Mouse (Mus musculus): ENCODE results near the gene Olfr31. TPM values are rescaled to one million over a fixed set of nuclear protein-coding genes. Genes with fewer than 3 reads are reported as not detected.

The Olfr31 gene
- polyA plus RNA-seq, 1 experiment = 0.01 TPM

- Histone ChIP-seq H3K4me2 (ENCODE audit: low read depth) (no peak overlapping the region), H3ac (ENCODE audit: control insufficient read depth, insufficient read length) (no peak overlapping the region), H3K79me2 (ENCODE audit: control insufficient read depth, insufficient read depth) (no peaks in the 10 kb centered on the region), H3K27me3 (ENCODE audit: control insufficient read depth, insufficient read depth, insufficient read length) (no peaks in the 10 kb centered on the region), H3K36me3 (ENCODE audit: control insufficient read depth, insufficient read depth) (no peaks in the 10 kb centered on the region), H3K4me3 (no peak overlapping the region)
- no peak for TF ChIP-seq REST (IDR thresholded peaks at IDR 0.05; ENCODE audit: insufficient read depth, insufficient read length)
- no peak for TF ChIP-seq TCF3 (IDR thresholded peaks at IDR 0.05; ENCODE audit: insufficient read length, low read depth)
- TF ChIP-seq POLR2A (IDR thresholded peaks at IDR 0.05; ENCODE audit: insufficient read length, low read depth) = no peak
- TF ChIP-seq SRF (IDR thresholded peaks at IDR 0.05; ENCODE audit: control insufficient read depth, insufficient read length, low read depth) = no peak
- TF ChIP-seq POLR2AphosphoS2 (IDR thresholded peaks at IDR 0.05; ENCODE audit: insufficient read length, low read depth) = no peak
- TF ChIP-seq E2F4 (IDR thresholded peaks at IDR 0.05; ENCODE audit: insufficient read depth) = no peak
- no peak for TF ChIP-seq USF1 (IDR thresholded peaks at IDR 0.05; ENCODE audit: low read depth)
- no peak for TF ChIP-seq MYOD1 (IDR thresholded peaks at IDR 0.05; ENCODE audit: control insufficient read depth in 1 of 3, insufficient read length in 2 of 3, low read depth in 2 of 3)
- TF ChIP-seq MAX (IDR thresholded peaks at IDR 0.05; ENCODE audit: low read depth) = no peak
- no peak for TF ChIP-seq CEBPB (IDR thresholded peaks at IDR 0.05; ENCODE audit: insufficient read depth, poor library complexity, severe bottlenecking)
- no peak for TF ChIP-seq TCF12 (IDR thresholded peaks at IDR 0.05; ENCODE audit: insufficient read depth, poor library complexity, severe bottlenecking)
- TF ChIP-seq MYOG (IDR thresholded peaks at IDR 0.05; ENCODE audit: control insufficient read depth in 1 of 3, insufficient read depth in 1 of 3, insufficient read length in 2 of 3, low read depth in 2 of 3) = no peak
Measured at GRCm38 (mm10) chr14:14354511-14355359, 32.1 kb downstream of the Olfr31 start.

- TF ChIP-seq REST (IDR thresholded peaks at IDR 0.05; ENCODE audit: insufficient read depth, insufficient read length) (no peak), TCF3 (IDR thresholded peaks at IDR 0.05; ENCODE audit: insufficient read length, low read depth) (no peak), USF1 (IDR thresholded peaks at IDR 0.05; ENCODE audit: low read depth) (no peak), MAX (IDR thresholded peaks at IDR 0.05; ENCODE audit: low read depth) (no peak), SRF (IDR thresholded peaks at IDR 0.05; ENCODE audit: control insufficient read depth, insufficient read length, low read depth) (no peak), E2F4 (IDR thresholded peaks at IDR 0.05; ENCODE audit: insufficient read depth) (no peak), POLR2A (IDR thresholded peaks at IDR 0.05; ENCODE audit: insufficient read length, low read depth) (no peak), MYOD1 (IDR thresholded peaks at IDR 0.05; ENCODE audit: control insufficient read depth in 1 of 3, insufficient read length in 2 of 3, low read depth in 2 of 3) (no peak), CEBPB (IDR thresholded peaks at IDR 0.05; ENCODE audit: insufficient read depth, poor library complexity, severe bottlenecking) (no peak), MYOG (IDR thresholded peaks at IDR 0.05; ENCODE audit: control insufficient read depth in 1 of 3, insufficient read depth in 1 of 3, insufficient read length in 2 of 3, low read depth in 2 of 3) (no peak), TCF12 (IDR thresholded peaks at IDR 0.05; ENCODE audit: insufficient read depth, poor library complexity, severe bottlenecking) (no peak), POLR2AphosphoS2 (IDR thresholded peaks at IDR 0.05; ENCODE audit: insufficient read length, low read depth) (no peak)
- Histone ChIP-seq H3K4me2 (ENCODE audit: low read depth) (no peak overlapping the region), H3K27me3 (ENCODE audit: control insufficient read depth, insufficient read depth, insufficient read length) (no peaks in the 10 kb centered on the region), H3K4me3 (no peak overlapping the region), H3K79me2 (ENCODE audit: control insufficient read depth, insufficient read depth) (no peaks in the 10 kb centered on the region), H3ac (ENCODE audit: control insufficient read depth, insufficient read length) (no peak overlapping the region), H3K36me3 (ENCODE audit: control insufficient read depth, insufficient read depth) (no peaks in the 10 kb centered on the region)
Measured at GRCm38 (mm10) chr14:14355360-14355646, 32.7 kb downstream of the Olfr31 start.

Other genes with a start within 250 kb of the Olfr31 start
- 103 TPM for gene Psmd6, start 201.8 kb upstream of the Olfr31 start, polyA plus RNA-seq (2012; fragmentation: generic; extraction: Trizol)
- gene Olfr720, start 136.0 kb upstream of the Olfr31 start, polyA plus RNA-seq (2012; fragmentation: generic; extraction: Trizol) = not detected
- gene Il3ra, start 23.4 kb downstream of the Olfr31 start, polyA plus RNA-seq (2012; fragmentation: generic; extraction: Trizol) = 23.0 TPM
- gene Olfr721-ps1, start 78.5 kb downstream of the Olfr31 start, polyA plus RNA-seq (2012; fragmentation: generic; extraction: Trizol) = not detected